Mouse (Mus musculus) WW6 (cell line): ENCODE measurements around the gene Mst1.

ENCODE experiments used
- DNase-seq: peaks from one replicate; pipeline ENCODE4 v3.0.0-alpha.2; 2013; ENCODE audit warnings: low read depth, low spot score

The Mst1 gene

DNA sequence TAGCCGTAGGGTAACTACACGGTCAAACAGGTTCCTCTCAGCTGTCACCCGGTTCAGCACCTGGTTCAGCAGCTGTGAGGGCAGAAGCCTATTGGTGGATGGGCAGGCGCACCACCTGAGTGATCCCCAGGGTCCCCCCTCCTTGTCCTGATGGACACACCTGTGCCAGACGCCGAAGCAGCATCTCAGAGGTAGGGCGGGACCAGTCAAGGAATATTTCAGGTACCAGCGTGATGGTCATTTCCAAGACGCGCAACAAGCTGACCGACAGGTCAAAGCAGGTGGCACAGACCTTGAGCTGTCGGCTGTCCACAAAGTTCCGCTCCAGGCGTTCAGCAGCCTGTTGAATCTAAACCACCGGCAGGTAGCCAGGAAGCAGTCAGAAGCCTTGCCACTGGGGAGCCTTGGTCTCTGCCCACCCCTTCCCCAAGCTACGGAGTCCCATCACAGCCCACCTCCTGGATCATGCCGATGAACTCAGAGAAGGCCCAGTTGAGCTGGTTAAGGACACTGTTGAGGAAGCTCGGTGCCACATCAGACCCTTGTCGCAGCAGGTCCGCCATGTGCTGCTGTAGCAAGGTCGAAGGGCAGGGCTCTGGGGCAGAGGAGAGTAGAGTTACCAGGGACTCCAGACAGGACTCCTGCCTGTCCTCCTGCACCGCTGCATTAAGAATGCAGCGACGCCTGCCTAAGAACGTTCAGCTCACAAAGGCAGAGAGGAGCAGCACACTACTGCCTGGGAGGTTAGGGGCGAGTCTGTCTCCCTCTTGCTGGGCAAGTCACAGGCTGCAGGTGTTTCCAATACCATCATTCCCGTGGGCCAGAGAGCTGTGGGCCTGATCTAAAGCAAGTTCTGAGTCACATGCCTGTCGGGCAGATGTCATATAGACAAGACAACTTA lies 23.6 kb upstream of the Mst1 start:
- no peak for DNase-seq

DNA sequence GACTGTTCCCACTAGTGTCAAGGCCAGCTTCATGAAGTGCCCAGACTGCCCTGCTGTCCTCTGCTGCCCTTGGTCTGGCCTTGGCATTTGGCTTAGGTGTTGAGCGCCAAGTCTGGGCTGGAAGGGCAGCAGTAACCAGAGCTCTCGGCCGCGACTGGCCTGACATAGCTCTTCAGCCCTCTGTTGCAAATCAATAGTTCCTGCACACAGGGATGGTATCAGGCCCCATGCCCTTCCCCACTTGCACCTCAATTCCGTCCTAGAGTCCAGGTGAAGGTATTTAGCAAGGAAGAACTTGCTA lies 23.0 kb upstream of the Mst1 start:
- DNase-seq = no peak

DNA sequence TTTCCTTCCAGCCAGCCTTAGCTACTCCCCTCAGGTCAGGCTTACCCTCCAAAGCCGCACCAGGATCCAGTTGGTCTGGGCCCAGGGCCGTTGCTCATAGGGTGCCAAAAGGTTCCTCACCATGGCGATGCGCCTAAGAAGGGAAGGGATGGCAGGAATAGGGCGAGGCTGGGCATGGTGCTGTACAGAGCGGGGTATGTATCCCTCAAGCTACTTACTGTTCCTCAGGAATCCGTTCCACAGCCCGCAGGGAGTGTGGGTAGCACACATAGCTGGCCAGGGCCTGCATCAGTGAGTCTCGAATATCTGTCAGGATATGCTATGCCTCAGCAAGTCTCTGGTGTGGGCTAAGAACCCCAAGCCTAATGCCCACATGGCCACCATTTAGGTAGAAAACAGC lies 21.9 kb upstream of the Mst1 start:
- DNase-seq = no peak

DNA sequence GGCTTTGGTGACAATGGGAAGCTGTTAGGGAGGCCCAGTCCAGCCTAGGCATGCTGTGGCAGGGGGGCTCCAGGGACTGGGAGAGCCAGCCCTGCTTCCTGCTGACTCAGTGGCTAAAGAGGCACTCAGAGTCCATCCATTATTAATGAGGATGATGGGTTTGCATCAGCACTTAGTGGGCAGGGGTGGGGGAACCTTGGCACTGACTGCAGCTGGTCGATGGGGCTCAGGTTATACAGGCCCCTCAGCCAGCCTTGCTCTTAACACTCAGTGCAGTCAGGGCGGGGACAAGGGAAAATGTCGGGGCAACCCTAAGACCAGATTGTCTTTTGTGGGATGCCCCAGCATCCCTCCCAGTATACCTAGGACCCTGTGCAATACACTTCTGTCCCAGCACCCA lies 18.1 kb upstream of the Mst1 start:
- DNase-seq = no peak

DNA sequence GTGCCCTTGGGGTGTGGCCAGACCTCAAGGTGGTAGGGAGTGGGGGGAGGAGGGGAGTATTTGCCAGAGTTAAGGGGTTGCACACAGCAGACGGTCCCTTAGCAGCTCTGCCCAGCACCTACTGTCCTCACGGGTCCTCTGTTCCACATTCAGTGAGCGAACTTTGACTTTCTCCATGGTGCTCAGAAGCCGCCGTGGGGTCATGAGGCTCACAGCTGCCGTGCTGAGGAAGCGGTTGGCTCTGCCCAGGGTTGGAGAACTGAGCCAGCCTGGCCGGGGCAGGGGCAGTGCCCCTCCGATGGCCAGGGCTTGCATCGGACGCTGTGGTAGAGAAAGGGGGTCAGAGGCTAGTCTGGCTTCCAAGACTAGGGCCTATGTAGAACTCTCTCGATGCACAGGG lies 16.9 kb upstream of the Mst1 start:
- no peak for DNase-seq

DNA sequence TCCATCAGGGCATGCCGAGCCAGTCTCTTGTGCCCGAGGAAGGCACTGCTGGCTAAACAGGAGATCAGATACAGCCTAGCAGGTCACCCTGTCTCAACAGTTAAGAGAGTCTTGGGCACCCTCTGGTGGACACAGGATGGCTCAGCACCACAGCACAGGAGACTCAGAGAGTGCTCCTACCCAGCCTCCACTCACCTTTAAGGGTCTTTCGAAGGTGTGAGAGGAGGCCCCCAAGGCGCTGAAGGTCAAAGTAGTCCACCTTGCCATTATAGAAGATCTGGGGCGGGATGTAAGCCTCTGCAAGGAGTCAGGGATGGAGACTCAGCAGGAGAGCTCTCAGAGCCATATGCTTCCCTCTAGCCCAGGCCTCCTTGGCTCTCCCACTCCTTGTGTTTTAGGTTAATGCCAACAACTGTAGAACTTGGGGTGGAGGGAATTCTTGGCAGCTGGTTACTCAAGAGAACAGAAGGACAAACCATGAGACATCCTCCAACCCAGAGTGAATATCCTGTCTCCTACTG lies 14.7 kb upstream of the Mst1 start:
- no peak for DNase-seq

DNA sequence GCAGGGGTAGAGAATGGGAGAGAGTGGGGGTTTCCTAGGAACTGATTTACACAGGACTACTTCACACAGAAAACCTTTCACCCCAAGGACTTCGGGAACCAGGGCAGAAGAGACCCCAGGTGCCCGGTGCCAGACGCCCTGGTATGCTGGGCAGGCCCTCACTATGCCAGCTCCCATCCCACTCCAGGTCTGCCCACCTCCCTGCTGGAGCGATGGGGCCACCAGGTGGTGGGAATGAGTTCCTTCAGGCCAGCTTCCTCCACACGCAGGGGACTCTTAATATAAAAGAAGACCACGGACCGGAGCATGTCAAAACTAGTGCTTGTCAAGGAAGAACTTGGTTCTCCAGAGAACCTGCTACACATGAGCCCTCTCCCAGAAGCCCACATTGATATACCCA lies 13.0 kb upstream of the Mst1 start:
- DNase-seq = no peak

DNA sequence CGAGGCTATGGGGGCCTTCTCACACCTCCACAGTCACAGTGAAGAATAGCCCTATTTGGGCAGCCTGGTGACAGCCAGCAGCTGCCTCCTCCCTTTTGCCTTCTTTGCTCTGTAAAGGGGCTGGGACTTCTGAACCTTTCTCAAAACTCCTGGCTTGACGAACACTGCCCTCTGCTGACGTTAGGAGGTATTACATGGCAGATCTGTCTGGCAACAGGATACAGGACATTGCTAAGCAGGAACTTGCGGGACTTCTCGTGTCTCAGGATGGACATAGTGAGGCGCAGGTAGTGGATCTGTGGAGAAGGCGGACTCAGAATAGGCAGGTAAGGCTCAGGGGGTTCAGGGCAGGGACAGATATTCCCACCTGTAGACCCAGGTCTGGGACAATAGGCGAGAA lies 12.3 kb upstream of the Mst1 start:
- DNase-seq = no peak

DNA sequence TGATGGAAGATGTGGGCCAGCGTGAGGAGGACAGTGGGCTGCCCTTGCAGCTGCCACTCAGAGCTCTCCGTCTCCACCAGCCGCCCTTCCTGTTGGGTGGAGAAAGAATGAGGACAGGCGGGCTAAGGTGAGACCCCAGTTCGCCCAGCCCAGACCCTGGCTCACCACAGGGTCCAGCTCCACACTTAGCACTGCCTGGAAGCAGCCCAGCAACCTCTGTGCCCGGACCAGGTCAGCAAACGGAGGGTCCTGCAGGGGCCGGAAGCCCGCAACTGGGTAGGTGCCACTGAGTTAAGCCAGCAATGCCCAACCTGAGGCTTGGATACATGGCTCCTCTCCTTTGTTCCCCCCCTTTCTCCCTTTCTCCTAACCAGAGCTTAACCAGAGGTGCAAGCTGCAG lies 11.2 kb upstream of the Mst1 start:
- no peak for DNase-seq

DNA sequence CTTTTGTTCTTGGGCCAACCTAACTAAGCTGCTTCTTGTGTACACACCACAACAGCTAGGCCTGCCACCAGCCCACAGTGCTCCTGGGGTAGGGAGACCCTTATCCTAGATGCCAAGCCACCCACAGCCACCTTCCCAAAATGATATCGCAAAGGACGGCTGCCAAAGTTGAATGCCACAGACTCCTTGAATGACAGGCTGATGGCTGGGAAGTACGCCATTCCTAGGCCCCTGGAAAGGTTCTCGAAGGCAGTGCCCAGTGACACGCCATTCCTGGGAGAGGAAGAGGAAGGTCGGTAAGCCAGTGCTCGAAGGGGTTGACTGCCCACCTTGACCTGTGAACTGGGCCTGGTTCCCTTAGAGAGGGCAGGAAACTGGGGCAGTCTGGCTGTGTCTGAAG lies 10.7 kb upstream of the Mst1 start:
- no peak for DNase-seq

DNA sequence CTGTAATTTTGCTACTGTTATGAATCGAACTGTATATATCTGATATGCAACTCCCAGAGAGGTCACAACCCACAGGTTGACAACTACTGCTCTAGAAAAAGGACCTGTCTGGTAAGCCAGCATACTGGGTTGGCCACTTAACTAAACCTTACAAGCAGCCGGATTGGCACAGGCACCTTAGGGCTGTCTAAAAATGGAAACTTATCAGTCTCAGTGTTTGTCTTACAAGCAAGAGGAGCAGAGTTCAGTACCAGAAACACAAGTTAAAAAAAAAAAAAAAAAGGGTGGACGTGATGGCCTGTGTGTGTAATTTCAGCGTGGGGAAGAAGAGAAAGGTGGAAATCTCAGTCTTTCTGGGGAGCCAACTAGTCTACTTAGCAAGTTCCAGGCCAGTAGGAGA lies 8.4 kb upstream of the Mst1 start:
- no peak for DNase-seq

DNA sequence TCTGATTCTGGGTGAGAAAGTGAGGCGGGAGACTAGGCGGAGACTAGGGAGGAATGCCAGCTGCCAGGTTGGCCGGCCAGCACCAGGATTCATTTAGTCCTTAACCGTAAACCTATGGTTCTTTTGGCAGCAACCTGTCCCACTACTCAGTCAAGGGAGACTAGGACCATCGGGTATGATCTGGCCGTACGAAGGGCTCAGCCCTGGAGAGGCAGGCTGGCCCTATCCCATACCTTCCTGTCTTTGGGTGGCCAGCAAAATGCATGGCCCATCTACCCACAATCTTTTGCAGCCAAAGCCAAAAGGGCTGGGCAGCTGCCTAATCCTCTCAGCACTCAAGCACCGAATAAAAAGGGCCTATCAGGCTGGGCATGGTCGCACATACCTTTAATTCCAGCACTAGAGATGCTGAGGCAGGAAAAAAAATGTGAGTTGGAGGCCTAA lies 7.7 kb upstream of the Mst1 start:
- no peak for DNase-seq

DNA sequence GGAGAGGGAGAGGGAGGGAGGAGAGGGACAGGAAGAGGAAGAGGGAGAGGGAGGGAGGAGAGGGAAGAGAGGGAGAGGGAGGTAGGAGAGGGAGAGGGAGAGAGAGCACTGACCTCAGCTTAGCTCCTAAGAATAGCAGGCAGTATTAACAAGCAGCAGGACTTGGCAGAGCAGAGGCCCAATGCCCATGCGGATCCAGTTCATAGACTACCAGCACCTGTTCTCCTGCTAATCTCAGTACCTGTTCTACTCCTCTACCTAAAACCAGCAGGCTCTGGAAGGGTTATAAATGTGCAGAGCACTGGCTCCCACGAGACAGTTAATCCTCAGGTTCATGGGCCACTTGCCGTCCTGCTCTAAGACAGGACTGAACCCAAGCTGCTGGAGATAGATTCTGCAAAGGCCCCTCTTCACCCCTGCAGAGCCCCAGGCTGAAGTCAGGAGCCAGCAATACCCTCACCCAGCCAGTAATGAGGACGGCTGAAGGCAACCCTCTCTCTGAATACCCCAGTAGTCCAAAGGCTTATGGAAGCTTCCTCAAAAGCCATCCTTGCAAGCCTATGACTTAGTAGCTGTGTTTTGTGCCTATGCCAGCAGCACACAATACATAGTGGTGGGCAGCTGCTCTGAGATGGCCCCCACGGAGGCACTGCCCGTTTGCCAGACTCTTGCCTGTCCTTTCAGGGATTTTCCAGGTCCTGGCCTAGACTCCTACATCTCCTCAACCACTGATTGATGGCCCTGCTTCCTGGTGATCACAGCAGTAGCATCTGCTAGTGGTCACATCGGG lies 6.9 kb upstream of the Mst1 start:
- DNase-seq = no peak

DNA sequence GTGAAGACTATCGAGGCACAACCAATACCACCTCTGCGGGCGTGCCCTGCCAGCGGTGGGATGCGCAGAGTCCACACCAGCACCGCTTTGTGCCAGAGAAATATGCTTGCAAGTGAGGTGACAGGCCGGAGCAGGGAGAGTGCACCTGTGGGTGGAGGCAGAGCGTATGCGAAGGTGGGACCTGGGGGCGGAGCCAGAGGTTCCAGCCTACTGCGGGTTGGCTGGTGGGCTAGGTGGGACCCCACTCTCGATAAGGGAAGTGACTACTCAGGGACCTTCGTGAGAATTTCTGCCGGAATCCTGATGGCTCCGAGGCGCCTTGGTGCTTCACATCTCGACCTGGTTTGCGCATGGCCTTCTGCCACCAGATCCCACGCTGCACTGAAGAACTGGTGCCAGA lies 2.3 kb downstream of the Mst1 start:
- DNase-seq = no peak

DNA sequence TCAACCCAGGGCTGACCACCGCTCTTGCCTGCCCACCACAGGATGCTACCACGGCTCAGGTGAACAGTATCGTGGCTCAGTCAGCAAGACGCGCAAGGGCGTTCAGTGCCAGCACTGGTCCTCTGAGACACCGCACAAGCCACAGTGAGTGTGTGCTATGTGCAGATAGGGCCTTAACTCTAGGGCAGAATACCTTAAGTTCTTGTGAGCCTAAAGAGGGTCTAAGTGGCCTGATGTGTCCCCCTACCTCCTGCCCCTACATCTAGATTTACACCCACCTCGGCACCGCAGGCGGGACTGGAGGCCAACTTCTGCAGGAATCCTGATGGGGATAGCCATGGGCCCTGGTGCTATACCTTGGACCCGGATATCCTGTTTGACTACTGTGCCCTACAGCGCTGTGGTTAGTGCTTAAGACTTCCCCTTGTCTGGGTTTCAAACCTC lies 2.8 kb downstream of the Mst1 start, which contains the start of gene Rnf123:
TSS of gene Rnf123 (minus strand) at position 359 of the 444 bp plus-strand sequence.
- DNase-seq = no peak

DNA sequence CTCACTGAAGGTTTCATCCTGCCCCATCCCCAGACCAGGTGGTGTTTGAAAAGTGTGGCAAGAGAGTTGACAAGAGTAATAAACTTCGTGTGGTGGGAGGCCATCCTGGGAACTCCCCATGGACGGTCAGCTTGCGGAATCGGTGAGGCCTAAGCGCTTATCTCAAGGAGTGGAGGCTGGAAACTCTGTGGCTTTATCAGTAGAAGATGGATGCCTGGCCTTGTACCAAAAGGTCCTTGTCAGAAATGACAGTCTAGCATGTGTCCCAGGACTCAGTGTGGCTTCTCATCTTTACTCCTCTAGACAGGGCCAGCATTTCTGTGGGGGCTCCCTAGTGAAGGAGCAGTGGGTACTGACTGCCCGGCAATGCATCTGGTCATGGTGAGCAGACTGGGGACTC lies 3.3 kb downstream of the Mst1 start:
- no peak for DNase-seq

DNA sequence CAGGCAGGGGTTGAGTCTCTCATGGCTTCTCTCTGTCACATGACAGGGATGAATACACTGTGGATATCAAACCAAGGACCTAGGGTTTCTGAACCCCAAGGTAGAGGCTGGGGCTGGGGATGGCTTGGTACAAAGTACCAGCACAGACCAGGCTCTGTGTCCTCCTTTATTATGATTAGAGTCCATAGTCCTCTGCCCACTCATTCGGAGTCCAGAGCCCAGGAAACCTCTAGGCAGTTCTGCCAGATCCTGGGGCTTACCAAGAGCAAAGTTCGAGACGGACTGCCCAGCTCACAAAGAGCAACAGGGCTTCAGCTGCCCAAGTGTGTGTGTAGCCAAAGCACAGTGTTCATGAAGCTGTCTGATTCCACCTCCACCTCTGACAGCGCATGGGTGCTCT lies 5.0 kb downstream of the Mst1 start:
- DNase-seq = no peak

DNA sequence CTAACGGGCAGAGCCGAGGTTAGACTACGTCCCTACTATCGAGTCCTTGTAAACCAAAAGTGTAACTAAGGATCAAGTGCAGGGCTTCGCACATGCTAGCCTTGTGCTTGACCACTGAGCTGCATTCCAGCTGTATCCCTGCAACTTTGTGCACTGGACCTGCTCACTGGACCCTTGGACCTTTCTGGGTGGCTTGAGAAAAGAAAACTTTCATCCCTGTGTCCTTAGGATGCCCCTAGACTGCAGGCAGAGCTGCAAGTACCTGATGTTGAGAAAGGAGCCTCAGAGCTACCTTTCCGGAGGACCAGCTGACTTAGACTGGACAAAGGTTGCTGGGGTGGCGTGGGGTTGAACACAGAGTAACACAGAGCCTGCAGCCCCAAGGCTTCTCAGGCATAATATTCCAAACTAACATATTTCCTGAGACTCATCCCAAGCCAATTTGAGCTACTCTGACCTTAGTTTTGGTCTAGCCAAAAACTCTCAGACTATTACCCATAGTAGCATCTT lies 10.4 kb downstream of the Mst1 start:
- no peak for DNase-seq

DNA sequence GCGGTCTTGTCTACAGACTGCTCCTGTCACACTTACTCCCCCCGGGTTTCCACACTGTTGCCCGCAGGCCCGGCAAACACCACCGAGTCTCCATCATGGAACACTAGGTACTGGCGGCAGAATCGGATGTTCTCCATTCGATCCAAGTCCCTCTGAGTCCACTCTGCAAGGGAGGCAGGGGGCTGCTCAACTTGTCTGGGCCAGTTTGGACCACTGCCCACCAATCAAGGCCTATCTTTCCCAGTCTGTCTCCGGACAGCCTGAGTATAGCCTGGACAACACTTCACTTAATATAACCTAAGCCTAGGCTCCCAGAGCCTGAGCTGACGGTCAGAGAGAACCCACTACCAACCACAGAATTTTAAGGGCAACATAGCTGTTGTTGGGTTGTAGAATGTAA lies 13.3 kb downstream of the Mst1 start:
- DNase-seq = no peak

DNA sequence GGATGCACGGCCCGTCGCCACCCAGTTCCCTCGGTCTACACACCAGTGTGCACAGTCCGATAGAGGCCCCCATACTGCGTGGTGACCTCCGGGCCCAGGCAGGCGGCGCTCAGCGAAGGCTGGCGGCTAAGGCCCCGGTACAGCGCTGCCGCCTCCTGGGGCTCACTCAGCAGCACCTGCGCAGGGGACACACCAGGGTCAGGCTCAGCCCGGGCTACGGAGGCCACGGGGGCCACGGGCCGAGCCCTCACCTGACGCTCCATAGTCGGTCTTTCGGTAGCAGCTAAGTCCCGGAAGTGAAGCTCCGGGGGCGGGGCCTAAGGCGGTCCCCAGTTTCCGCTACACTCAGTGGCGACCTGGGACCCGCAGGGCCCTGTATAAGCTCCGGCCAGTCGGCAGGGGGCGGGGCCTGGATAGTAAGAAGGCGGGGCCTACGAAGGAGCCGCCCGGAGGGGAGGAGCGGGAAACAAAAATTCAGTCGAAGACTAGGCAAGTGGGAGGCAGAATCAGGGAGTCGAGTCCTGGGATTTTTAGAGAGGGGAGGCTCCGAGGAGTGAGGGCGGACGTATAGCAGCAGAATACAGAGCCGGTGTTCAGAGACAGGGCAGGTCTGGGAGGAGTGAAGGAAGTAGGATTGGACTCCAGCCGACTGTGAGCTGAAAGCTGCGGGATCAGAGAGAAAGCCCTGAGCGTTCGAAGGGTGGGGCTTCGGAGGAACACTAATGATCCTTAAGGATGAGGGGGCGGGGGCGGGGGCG lies 14.1 kb downstream of the Mst1 start, which contains the start of gene Apeh:
TSS of gene Apeh (minus strand) at position 423 of the 758 bp plus-strand sequence.
- peak; percentile 94 for DNase-seq

DNA sequence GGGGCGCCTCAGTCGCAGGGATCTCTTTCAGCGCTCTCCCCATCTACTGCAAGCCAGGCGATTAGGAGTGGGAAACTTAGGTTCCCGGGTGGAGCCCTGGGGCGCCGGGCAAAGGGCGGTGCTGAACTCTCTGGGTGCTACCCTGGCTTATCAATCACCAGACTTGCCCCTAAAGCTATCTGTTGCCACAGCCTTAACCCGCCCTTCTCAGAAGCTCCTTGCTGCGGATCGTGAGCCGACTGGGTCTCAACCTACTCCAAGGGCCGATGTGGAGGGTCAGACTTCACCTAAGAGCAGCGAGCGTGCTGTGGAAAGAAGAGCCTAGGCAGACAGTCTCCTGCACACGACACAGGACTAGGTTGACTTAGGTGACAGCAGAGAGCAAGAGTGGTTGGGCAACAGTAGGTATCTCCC lies 14.8 kb downstream of the Mst1 start:
- no peak for DNase-seq

DNA sequence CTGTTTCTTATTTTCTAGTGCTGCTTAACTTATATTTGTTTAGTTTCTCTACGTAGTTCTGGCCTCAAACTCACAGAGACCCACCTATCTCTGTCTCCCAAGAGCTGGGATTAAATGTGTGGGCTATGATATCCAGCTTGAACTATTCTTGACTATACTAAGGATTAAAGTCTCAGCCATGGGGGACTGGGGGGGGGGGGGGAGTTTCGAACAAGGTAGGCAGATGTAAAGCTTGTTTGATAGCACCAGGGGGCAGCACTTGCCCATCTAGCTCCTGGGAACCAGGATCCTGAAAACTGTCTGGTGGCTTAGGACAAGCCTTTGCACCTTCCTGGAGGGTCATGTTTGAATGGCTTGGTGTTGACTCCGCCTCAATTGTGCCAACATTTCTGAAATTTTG lies 15.3 kb downstream of the Mst1 start:
- DNase-seq = no peak
